Mouse (Mus musculus): ENCODE measurements at regions not wholly inside any gene's neighbourhood (a gene's known extent, or its start where the extent isn't known, plus 50 kb on each side); places are given as distances from the start of the nearest gene placed in this dataset.

GRCm38 (mm10) chrX:67304907-67305603, 388.3 kb downstream of the Gm1140 start:
- 42% methylated on average over 3 of the region's 3 CpGs for WGBS
- H3K9me3 ChIP-seq (ENCODE audit: control insufficient read depth, low read length), result no peaks in the 10 kb centered on the region
- peak; percentile 36 for DNase-seq

GRCm38 (mm10) chrX:67283908-67284307, 409.5 kb downstream of the Gm1140 start:
- Histone ChIP-seq H3K27ac (replicated peaks; ENCODE audit: low read depth, low read length) (no peak overlapping the region), H3K36me3 (ENCODE audit: control insufficient read depth, insufficient read depth, low read length) (no peaks in the 10 kb centered on the region), H3K4me1 (ENCODE audit: control insufficient read depth, insufficient read depth, low read length) (no peaks in the 10 kb centered on the region), H3K27me3 (ENCODE audit: control insufficient read depth, insufficient read depth, low read length) (no peaks in the 10 kb centered on the region), H3K9ac (replicated peaks; ENCODE audit: low read length) (no peak overlapping the region), H3K4me2 (ENCODE audit: low read length) (no peak overlapping the region), H3K4me3 (replicated peaks; ENCODE audit: low read depth, low read length) (no peak overlapping the region), H3K9me3 (ENCODE audit: control insufficient read depth, low read length) (no peaks in the 10 kb centered on the region)
- DNase-seq, result no peak
- no peak for ATAC-seq (ENCODE audit: low FRiP score, low TSS enrichment)

More at GRCm38 (mm10) chrX:67304907-67305603, 388.3 kb downstream of the Gm1140 start:
- Histone ChIP-seq H3K27ac (replicated peaks; ENCODE audit: low read depth, low read length) (no peak overlapping the region), H3K4me1 (ENCODE audit: control insufficient read depth, insufficient read depth, low read length) (no peaks in the 10 kb centered on the region), H3K4me2 (ENCODE audit: low read length) (no peak overlapping the region), H3K36me3 (ENCODE audit: control insufficient read depth, insufficient read depth, low read length) (no peaks in the 10 kb centered on the region), H3K27me3 (ENCODE audit: control insufficient read depth, insufficient read depth, low read length) (no peaks in the 10 kb centered on the region), H3K9ac (replicated peaks; ENCODE audit: low read length) (no peak overlapping the region), H3K4me3 (replicated peaks; ENCODE audit: low read depth, low read length) (no peak overlapping the region)
- peak; percentile 58; the same call in 1 of the 2 replicates for ATAC-seq (ENCODE audit: low FRiP score, low TSS enrichment)

- Histone ChIP-seq H3K27ac (replicated peaks; ENCODE audit: low read depth, low read length) (no peak overlapping the region), H3K4me1 (ENCODE audit: control insufficient read depth, insufficient read depth, low read length) (no peaks in the 10 kb centered on the region), H3K4me3 (replicated peaks; ENCODE audit: low read depth, low read length) (no peak overlapping the region), H3K4me2 (ENCODE audit: low read length) (no peak overlapping the region), H3K36me3 (ENCODE audit: control insufficient read depth, insufficient read depth, low read length) (no peaks in the 10 kb centered on the region), H3K27me3 (ENCODE audit: control insufficient read depth, insufficient read depth, low read length) (no peaks in the 10 kb centered on the region), H3K9me3 (ENCODE audit: control insufficient read depth, low read length) (no peaks in the 10 kb centered on the region), H3K9ac (replicated peaks; ENCODE audit: low read length) (no peak overlapping the region)
- DNase-seq, result no peak
- 37% methylated on average over 2 of the region's 2 CpGs for WGBS
- ATAC-seq (ENCODE audit: low FRiP score, low TSS enrichment), result no peak
Observed at GRCm38 (mm10) chrX:67283460-67283859, 409.9 kb downstream of the Gm1140 start.

GRCm38 (mm10) chrX:67282951-67283350, 410.4 kb downstream of the Gm1140 start:
- H3K4me1 ChIP-seq (ENCODE audit: control insufficient read depth, insufficient read depth, low read length), result no peaks in the 10 kb centered on the region
- DNase-seq, result peak; percentile 25
- no peak overlapping the region for H3K4me3 ChIP-seq (replicated peaks; ENCODE audit: low read depth, low read length)
- no peak overlapping the region for H3K9ac ChIP-seq (replicated peaks; ENCODE audit: low read length)
- H3K27me3 ChIP-seq (ENCODE audit: control insufficient read depth, insufficient read depth, low read length), result no peaks in the 10 kb centered on the region
- H3K27ac ChIP-seq (replicated peaks; ENCODE audit: low read depth, low read length), result no peak overlapping the region
- ATAC-seq (ENCODE audit: low FRiP score, low TSS enrichment), result peak; percentile 63; the same call in 1 of the 2 replicates
- no peak overlapping the region for H3K4me2 ChIP-seq (ENCODE audit: low read length)
- WGBS, result 12% methylated on average over 1 of the region's 1 CpGs
- no peaks in the 10 kb centered on the region for H3K9me3 ChIP-seq (ENCODE audit: control insufficient read depth, low read length)
- H3K36me3 ChIP-seq (ENCODE audit: control insufficient read depth, insufficient read depth, low read length), result no peaks in the 10 kb centered on the region

- 55% methylated on average over 1 of the region's 1 CpGs for WGBS
- no peaks in the 10 kb centered on the region for H3K4me1 ChIP-seq (ENCODE audit: control insufficient read depth, insufficient read depth, low read length)
- ATAC-seq (ENCODE audit: low FRiP score, low TSS enrichment), result no peak
Observed at GRCm38 (mm10) chrX:67238578-67239328, 454.6 kb downstream of the Gm1140 start.

GRCm38 (mm10) chrX:67210236-67210635, 483.1 kb downstream of the Gm1140 start:
- Histone ChIP-seq H3K36me3 (ENCODE audit: control insufficient read depth, insufficient read depth, low read length) (no peaks in the 10 kb centered on the region), H3K27me3 (ENCODE audit: control insufficient read depth, insufficient read depth, low read length) (no peaks in the 10 kb centered on the region), H3K4me2 (ENCODE audit: low read length) (no peak overlapping the region), H3K4me1 (ENCODE audit: control insufficient read depth, insufficient read depth, low read length) (no peaks in the 10 kb centered on the region), H3K9me3 (ENCODE audit: control insufficient read depth, low read length) (no peaks in the 10 kb centered on the region), H3K4me3 (replicated peaks; ENCODE audit: low read depth, low read length) (no peak overlapping the region), H3K9ac (replicated peaks; ENCODE audit: low read length) (no peak overlapping the region), H3K27ac (replicated peaks; ENCODE audit: low read depth, low read length) (no peak overlapping the region)
- WGBS, result 79% methylated on average over 1 of the region's 1 CpGs
- no peak for DNase-seq
- no peak for ATAC-seq (ENCODE audit: low FRiP score, low TSS enrichment)

More at GRCm38 (mm10) chrX:67238578-67239328, 454.6 kb downstream of the Gm1140 start:
- Histone ChIP-seq H3K4me3 (replicated peaks; ENCODE audit: low read depth, low read length) (no peak overlapping the region), H3K36me3 (ENCODE audit: control insufficient read depth, insufficient read depth, low read length) (no peaks in the 10 kb centered on the region), H3K27me3 (ENCODE audit: control insufficient read depth, insufficient read depth, low read length) (no peaks in the 10 kb centered on the region), H3K27ac (replicated peaks; ENCODE audit: low read depth, low read length) (no peak overlapping the region), H3K4me2 (ENCODE audit: low read length) (no peak overlapping the region), H3K9ac (replicated peaks; ENCODE audit: low read length) (no peak overlapping the region), H3K9me3 (ENCODE audit: control insufficient read depth, low read length) (no peaks in the 10 kb centered on the region)
- DNase-seq, result no peak
